Mouse (Mus musculus): ENCODE data around the gene Irf2bp2. TPM values are rescaled to one million over a fixed set of nuclear protein-coding genes. Genes with fewer than 3 reads are reported as not detected.

Gene Irf2bp2
- polyA plus RNA-seq, 1 experiment, result not detected

DNA sequence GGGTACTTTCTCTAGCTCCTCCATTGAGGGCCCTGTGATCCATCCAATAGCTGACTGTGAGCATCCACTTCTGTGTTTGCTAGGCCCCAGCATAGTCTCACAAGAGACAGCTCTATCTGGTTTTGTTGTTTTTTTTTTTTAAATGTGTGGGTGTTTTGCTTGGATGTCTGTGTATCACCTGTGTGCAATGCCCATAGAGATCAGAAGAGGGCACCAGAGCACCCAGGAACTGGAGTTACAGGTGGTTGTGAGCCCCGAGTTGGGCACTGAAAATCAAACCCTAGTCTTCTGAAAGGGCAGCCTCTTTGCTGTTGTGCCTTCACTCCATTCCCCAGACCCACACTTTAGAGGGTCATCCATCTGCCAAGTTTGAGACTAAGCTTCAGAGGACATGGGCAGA lies 13.7 kb downstream of the Irf2bp2 start:
- H3K4me1 ChIP-seq (ENCODE audit: control insufficient read depth, insufficient read depth, low read length), result peaks cover 15% of the 10 kb centered on the region
- TF ChIP-seq POLR2A (IDR thresholded peaks at IDR 0.05; ENCODE audit: insufficient read depth, low read depth, low read length), result no peak
- TF ChIP-seq CTCF (IDR thresholded peaks at IDR 0.05; ENCODE audit: insufficient read depth, low read depth, low read length), result no peak
- no peak overlapping the region for H3K4me3 ChIP-seq (ENCODE audit: insufficient read depth, low read depth, low read length)
- H3K27ac ChIP-seq (ENCODE audit: insufficient read depth, low read depth, low read length), result no peak overlapping the region
- 100% methylated on average over 1 of the region's 1 CpGs for WGBS

DNA sequence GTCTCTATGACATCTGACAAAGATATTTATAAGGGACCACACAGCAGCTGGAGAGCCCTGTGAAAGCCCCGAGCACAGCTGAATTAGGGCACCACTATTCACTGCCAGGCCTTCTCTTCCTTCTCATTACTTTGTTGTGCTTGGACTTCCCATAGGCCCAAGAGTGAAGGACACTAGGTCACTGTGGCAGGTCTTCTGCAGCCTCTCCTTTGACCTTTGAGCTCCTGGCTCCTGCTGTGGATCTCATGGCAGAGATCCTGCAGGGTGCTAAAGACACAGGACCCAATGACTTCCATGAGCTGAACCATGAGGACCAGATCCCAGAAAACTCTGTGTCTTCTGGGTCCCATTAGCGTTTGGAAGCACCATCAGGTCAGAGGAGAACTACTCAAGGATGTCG lies 15.1 kb downstream of the Irf2bp2 start:
- Histone ChIP-seq H3K4me1 (ENCODE audit: control insufficient read depth, insufficient read depth, low read length) (peaks cover 9% of the 10 kb centered on the region), H3K4me3 (ENCODE audit: insufficient read depth, low read depth, low read length) (no peak overlapping the region), H3K27ac (ENCODE audit: insufficient read depth, low read depth, low read length) (no peak overlapping the region)
- TF ChIP-seq POLR2A (IDR thresholded peaks at IDR 0.05; ENCODE audit: insufficient read depth, low read depth, low read length) (no peak), CTCF (IDR thresholded peaks at IDR 0.05; ENCODE audit: insufficient read depth, low read depth, low read length) (no peak)
- WGBS, result 89% methylated on average over 3 of the region's 3 CpGs

DNA sequence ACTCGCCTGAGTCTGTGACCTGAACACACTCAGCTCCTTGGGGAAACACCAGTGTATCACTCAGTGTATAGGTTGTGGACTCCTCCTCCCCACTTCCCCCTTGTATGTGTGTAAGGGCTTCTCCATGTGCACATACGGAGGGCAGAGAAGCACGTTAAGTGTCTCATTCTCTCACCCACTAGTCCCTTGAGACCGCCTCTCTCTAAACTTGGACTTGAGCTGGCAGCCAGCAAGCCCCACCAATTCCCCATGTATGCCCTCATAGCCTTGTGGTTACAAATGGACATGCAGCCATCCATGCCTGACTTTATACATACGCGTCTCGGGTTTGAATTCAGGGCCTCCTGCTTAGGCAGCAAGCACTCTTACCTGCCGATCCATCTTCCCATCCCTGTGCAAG lies 16.9 kb downstream of the Irf2bp2 start:
- H3K4me3 ChIP-seq (ENCODE audit: insufficient read depth, low read depth, low read length), result no peak overlapping the region
- no peak overlapping the region for H3K27ac ChIP-seq (ENCODE audit: insufficient read depth, low read depth, low read length)
- H3K4me1 ChIP-seq (ENCODE audit: control insufficient read depth, insufficient read depth, low read length), result peaks cover 5% of the 10 kb centered on the region; the same call in 1 of the 2 replicates
- TF ChIP-seq POLR2A (IDR thresholded peaks at IDR 0.05; ENCODE audit: insufficient read depth, low read depth, low read length), result no peak
- no peak for TF ChIP-seq CTCF (IDR thresholded peaks at IDR 0.05; ENCODE audit: insufficient read depth, low read depth, low read length)
- 96% methylated on average over 8 of the region's 8 CpGs for WGBS

DNA sequence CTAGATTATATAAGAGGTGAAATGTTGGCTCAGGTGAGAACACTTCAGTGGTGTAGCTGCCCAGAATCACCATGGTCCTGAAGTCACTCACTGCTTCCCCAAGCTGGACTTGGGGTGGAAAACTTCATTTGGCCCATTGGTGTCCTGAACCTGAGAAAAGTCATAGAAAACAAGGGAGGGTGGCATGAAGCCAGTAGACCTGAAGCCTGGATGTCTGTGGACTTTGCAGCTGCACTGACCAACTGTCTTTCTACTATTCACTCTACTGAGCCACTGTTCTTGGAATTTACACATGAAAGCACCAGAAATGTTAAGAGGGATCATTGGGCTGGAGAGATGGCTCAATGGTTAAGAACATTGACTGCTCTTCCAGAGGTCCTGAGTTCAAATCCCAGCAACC lies 17.7 kb downstream of the Irf2bp2 start:
- Histone ChIP-seq H3K4me3 (ENCODE audit: insufficient read depth, low read depth, low read length) (no peak overlapping the region), H3K4me1 (ENCODE audit: control insufficient read depth, insufficient read depth, low read length) (peaks cover 5% of the 10 kb centered on the region; the same call in 1 of the 2 replicates), H3K27ac (ENCODE audit: insufficient read depth, low read depth, low read length) (no peak overlapping the region)
- TF ChIP-seq CTCF (IDR thresholded peaks at IDR 0.05; ENCODE audit: insufficient read depth, low read depth, low read length), result no peak
- no peak for TF ChIP-seq POLR2A (IDR thresholded peaks at IDR 0.05; ENCODE audit: insufficient read depth, low read depth, low read length)

DNA sequence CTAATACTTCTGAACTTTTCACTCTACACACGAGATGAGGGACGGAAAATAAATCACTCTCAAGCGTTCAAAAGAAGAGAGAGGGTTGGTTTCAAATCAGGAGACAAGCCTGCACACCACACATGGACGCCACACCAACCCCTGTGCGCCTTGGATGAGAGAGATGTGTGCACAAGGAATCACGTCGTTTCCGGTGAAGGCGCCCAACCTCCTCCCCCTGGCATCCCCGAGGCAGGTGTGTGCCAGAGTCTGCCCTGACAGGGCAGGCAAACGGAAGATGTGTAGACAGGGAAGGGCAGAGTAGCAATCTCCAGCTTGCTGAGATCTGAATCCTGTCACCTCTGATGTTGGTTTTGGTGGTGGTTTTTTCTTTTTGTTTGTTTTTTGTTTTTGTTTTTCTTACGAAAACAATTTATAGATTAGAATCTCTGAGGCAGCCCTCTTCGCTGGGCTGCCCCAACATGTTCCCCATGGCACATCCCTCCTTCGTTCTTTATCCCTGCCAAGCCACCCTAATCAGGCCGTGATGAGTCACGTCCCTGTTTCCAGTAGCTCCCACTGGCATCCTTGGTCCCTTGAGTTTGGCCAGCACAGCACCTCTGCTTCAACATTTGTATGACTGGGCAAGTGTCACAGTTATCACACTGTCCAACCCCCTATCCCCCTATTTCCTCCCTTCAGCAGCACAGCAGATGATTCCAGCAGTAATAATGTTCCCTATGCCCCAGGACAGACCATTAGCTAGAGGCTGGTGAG lies 18.7 kb downstream of the Irf2bp2 start:
- Histone ChIP-seq H3K4me1 (ENCODE audit: control insufficient read depth, insufficient read depth, low read length) (peaks cover 9% of the 10 kb centered on the region; the same call in 1 of the 2 replicates), H3K4me3 (ENCODE audit: insufficient read depth, low read depth, low read length) (no peak overlapping the region), H3K27ac (ENCODE audit: insufficient read depth, low read depth, low read length) (no peak overlapping the region)
- 69% methylated on average over 16 of the region's 16 CpGs for WGBS
- TF ChIP-seq CTCF (IDR thresholded peaks at IDR 0.05; ENCODE audit: insufficient read depth, low read depth, low read length), result no peak
- no peak for TF ChIP-seq POLR2A (IDR thresholded peaks at IDR 0.05; ENCODE audit: insufficient read depth, low read depth, low read length)

DNA sequence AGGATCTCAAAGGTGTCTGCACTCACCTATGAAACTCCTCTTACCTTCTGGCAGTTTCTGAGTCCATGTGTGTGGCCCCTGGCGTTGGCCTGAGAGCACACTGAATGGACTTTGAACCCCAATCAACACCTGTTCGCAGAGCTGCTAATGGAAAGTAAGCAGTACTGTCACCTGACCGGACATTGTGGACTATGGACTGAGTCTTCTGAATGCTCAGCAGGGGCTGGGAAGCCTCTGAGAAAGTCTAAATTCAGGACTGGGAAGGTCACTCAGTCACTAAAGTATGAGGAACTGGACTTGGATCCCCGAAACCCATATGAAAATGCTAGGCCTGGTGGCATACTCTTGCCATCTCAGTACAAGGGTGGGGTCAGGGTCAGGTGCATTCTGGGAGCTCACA lies 19.9 kb downstream of the Irf2bp2 start:
- no peak overlapping the region for H3K4me3 ChIP-seq (ENCODE audit: insufficient read depth, low read depth, low read length)
- 96% methylated on average over 4 of the region's 4 CpGs for WGBS
- TF ChIP-seq CTCF (IDR thresholded peaks at IDR 0.05; ENCODE audit: insufficient read depth, low read depth, low read length), result no peak
- no peak for TF ChIP-seq POLR2A (IDR thresholded peaks at IDR 0.05; ENCODE audit: insufficient read depth, low read depth, low read length)

DNA sequence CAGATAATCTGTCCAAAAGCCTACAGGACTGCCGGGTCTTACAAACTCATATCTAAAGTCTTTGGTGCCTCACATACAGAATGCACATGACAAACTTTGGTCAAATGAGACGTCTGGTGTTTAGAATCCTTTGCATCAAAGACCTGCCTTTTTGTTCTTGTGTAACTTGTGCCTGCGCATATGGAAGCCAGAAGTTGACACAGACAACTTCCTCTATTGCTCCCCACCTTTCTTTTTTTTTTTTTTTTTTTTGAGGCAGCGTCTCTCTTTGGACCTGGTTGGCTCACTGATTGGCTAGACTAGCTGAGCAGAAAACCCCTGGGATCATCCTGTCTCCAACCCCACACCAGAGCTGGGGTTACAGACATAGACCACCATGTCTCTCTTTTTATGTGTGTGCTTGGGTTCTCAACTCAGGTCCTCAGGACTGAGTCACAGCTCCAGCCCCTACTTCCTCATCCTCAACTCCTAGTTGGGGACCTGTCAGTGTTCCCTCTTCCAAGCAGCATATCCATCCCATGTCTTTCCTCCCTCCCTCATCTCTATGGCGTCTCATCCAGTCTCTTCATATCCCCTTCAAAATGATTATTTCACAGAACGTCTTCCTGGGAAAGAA lies 20.6 kb downstream of the Irf2bp2 start:
- peaks cover 9% of the 10 kb centered on the region; the same call in 1 of the 2 replicates for H3K4me1 ChIP-seq (ENCODE audit: control insufficient read depth, insufficient read depth, low read length)
- no peak for TF ChIP-seq CTCF (IDR thresholded peaks at IDR 0.05; ENCODE audit: insufficient read depth, low read depth, low read length)
- no peak overlapping the region for H3K27ac ChIP-seq (ENCODE audit: insufficient read depth, low read depth, low read length)
- no peak overlapping the region for H3K4me3 ChIP-seq (ENCODE audit: insufficient read depth, low read depth, low read length)
- 94% methylated on average over 6 of the region's 6 CpGs for WGBS

More for the DNA sequence above, 19.9 kb downstream of the Irf2bp2 start:
- Histone ChIP-seq H3K27ac (ENCODE audit: insufficient read depth, low read depth, low read length) (no peak overlapping the region), H3K4me1 (ENCODE audit: control insufficient read depth, insufficient read depth, low read length) (peaks cover 9% of the 10 kb centered on the region; the same call in 1 of the 2 replicates)

DNA sequence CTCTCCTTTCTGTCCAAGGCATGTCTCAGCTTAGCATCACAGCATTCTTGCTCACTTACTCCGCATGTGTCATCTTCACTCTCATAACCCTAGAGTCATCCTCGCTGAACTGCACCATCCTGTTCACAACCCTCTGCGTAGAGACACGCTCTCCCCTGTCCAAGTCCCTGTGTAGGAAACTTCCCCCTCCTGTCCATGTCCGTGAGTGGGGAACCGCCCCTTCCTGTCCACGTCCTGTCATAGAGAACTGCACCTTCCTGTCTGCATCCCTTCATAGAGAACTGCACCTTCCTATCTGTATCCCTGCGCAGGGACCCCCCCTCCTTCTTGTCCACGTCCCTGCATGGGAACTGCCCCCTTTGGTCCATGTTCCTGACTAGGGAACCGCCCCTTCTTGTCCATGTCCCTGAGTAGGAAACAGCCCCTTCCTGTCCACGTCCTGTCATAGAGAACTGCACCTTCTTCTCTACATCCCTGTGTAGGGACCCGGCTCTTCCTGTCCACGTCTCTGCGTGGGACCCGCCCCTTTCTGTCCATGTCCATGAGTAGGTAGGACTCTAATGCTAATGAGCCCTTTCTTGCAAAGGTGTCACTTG lies 22.6 kb downstream of the Irf2bp2 start:
- TF ChIP-seq CTCF (IDR thresholded peaks at IDR 0.05; ENCODE audit: insufficient read depth, low read depth, low read length), result no peak
- no peak for TF ChIP-seq POLR2A (IDR thresholded peaks at IDR 0.05; ENCODE audit: insufficient read depth, low read depth, low read length)
- no peak overlapping the region for H3K4me3 ChIP-seq (ENCODE audit: insufficient read depth, low read depth, low read length)
- WGBS, result 87% methylated on average over 15 of the region's 15 CpGs
- H3K4me1 ChIP-seq (ENCODE audit: control insufficient read depth, insufficient read depth, low read length), result peaks cover 20% of the 10 kb centered on the region
- H3K27ac ChIP-seq (ENCODE audit: insufficient read depth, low read depth, low read length), result no peak overlapping the region

DNA sequence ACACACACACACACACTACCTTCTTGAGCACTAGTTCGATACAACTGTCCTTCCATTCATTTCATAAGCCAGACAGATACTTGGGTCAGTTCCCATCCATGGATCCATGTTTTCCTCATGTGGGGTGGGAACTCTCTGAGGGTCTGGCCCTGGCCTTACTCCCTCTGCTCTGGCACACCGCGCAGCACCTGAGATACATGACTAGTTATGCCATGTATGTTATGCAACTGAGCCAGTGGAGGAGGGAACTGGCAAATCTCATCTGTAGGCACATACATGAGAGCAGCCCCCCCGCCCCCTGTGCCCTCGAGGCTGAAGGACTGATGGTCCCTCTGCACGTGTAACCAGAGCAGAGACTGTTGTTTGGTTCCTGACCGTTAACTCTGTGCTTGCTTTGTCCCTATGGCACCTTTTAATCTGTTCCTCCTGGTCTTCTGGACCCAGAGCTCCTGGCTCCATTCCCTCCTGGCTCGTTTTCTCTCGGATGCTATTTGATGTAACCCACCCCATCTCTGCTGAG lies 23.2 kb downstream of the Irf2bp2 start:
- no peak for TF ChIP-seq POLR2A (IDR thresholded peaks at IDR 0.05; ENCODE audit: insufficient read depth, low read depth, low read length)
- no peak for TF ChIP-seq CTCF (IDR thresholded peaks at IDR 0.05; ENCODE audit: insufficient read depth, low read depth, low read length)
- Histone ChIP-seq H3K27ac (ENCODE audit: insufficient read depth, low read depth, low read length) (no peak overlapping the region), H3K4me1 (ENCODE audit: control insufficient read depth, insufficient read depth, low read length) (peaks cover 25% of the 10 kb centered on the region), H3K4me3 (ENCODE audit: insufficient read depth, low read depth, low read length) (no peak overlapping the region)
- 72% methylated on average over 9 of the region's 9 CpGs for WGBS

Data from olfactory bulb, adult 2 months (tissue).